Mouse (Mus musculus) bone marrow, adult 2 months (tissue): Measurements from ENCODE around the gene Bik. TPM values are rescaled to one million over a fixed set of nuclear protein-coding genes. Genes with fewer than 3 reads are reported as not detected.

Source experiments
- H3K27ac ChIP-seq: fragments of 200-500 bp; 2 replicates; pipeline ENCODE4 v1.5.1; 2012; ENCODE audit warnings: low read depth, mild to moderate bottlenecking, control low read depth, inconsistent platforms, low read length; ENCODE audit not compliant: control insufficient read depth, poor library complexity, insufficient read depth
- H3K4me1 ChIP-seq: fragments of 200-500 bp; 2 replicates; pipeline ENCODE4 v1.6.1; 2011; ENCODE audit warnings: low read length; ENCODE audit not compliant: control insufficient read depth, insufficient read depth
- H3K4me3 ChIP-seq: fragments of 200-500 bp; replicated peaks from 2 replicates; pipeline ENCODE3; 2011; ENCODE audit warnings: mild to moderate bottlenecking, low read depth, low read length, control low read depth; ENCODE audit not compliant: control insufficient read depth
- CTCF ChIP-seq: fragments of 200-500 bp; IDR thresholded peaks from 2 replicates; pipeline ENCODE4 v1.5.1; 2011; ENCODE audit warnings: low read length, control low read depth; ENCODE audit not compliant: control insufficient read depth, insufficient read depth
- POLR2A ChIP-seq: fragments of 200-500 bp; IDR thresholded peaks from 2 replicates; pipeline ENCODE4 v1.6.1; 2011; ENCODE audit warnings: low read depth, mild to moderate bottlenecking, control low read depth, low read length, borderline replicate concordance; ENCODE audit not compliant: control insufficient read depth
- WGBS: fragments of 180-500 bp; shearing (Covaris S2); methylation state at CpG from one replicate; pipeline ENCODE4 v1.1.7; 2018; 5-methylcytosine and 5-hydroxymethylcytosine counted together
- polyA plus RNA-seq: library from polyadenylated mRNA; stranded (reverse); fragments of >200 nt; gene quantifications from 2 replicates; pipeline ENCODE4 v1.2.4, GENCODE M21; 2011; ENCODE audit warnings: low replicate concordance; ENCODE audit not compliant: missing spikeins, insufficient read depth, insufficient read length

Gene Bik
- polyA plus RNA-seq, 1 experiment, result 3.3 TPM

- TF ChIP-seq CTCF (no peak), POLR2A (no peak)
- peaks cover 3% of the 10 kb centered on the region for H3K4me1 ChIP-seq
- no peak overlapping the region for H3K27ac ChIP-seq
- 68% methylated on average over 6 of the region's 6 CpGs for WGBS
- H3K4me3 ChIP-seq, result no peak overlapping the region
Measured at GRCm38 (mm10) chr15:83530688-83531087, 4.0 kb downstream of the Bik start.

GRCm38 (mm10) chr15:83531961-83532469 is 5.4 kb downstream of the Bik start:
- Histone ChIP-seq H3K4me3 (no peak overlapping the region), H3K27ac (no peak overlapping the region), H3K4me1 (peaks cover 1% of the 10 kb centered on the region; the same call in 1 of the 2 replicates)
- no peak for TF ChIP-seq POLR2A
- TF ChIP-seq CTCF, result peak; percentile 48
- 80% methylated on average over 5 of the region's 5 CpGs for WGBS

DNA sequence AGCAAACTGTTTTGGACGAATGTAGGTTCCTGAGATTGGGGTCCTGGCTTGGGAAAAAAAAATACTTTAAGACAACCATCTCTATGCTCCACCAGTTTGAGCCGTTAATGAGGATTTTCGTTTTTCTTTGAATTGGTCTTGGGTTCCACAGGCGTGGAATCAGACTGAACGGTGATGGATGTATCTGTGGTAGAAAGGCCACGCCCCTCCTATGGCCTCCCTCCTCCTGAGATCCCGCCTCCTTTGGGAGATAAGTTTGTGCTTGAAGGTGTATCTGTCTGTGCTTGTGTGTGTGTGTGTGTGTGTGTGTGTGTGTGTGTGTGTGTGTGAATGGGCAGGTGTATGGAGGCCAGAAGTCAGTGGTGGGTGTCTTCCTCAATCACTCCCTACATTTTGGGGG is 5.9 kb downstream of the Bik start:
- WGBS, result 65% methylated on average over 7 of the region's 7 CpGs
- H3K4me1 ChIP-seq, result 0 out of 2 replicates have a peak, but pooled peaks cover 1% of the 10 kb centered on the region

GRCm38 (mm10) chr15:83534960-83535889 is 8.6 kb downstream of the Bik start:
- TF ChIP-seq POLR2A (no peak), CTCF (no peak)
- 64% methylated on average over 17 of the region's 17 CpGs for WGBS
- H3K27ac ChIP-seq, result no peak overlapping the region
- H3K4me1 ChIP-seq, result 0 out of 2 replicates have a peak, but pooled peaks cover 1% of the 10 kb centered on the region
- no peak overlapping the region for H3K4me3 ChIP-seq

More for the DNA sequence above, 5.9 kb downstream of the Bik start:
- H3K27ac ChIP-seq, result no peak overlapping the region
- H3K4me3 ChIP-seq, result no peak overlapping the region
- TF ChIP-seq POLR2A (no peak), CTCF (no peak)

DNA sequence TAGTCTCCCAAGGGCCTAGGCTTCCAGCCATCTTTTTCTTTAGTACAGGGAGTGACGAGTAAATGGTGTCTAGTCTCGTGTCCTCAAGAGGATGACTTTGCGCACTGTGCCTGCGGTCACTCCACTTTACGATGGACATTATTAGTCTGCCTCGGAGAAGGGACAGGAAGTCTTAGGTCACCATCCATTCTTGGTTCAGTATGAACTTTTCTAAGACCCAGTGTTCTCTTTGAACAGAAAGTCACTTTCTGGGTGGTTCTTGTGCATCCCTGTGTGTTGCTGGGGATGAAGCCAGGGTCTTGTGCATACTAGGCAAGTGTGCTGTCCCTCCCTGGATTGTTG is 9.2 kb downstream of the Bik start:
- TF ChIP-seq POLR2A, result no peak
- Histone ChIP-seq H3K4me3 (no peak overlapping the region), H3K4me1 (0 out of 2 replicates have a peak, but pooled peaks cover 1% of the 10 kb centered on the region), H3K27ac (no peak overlapping the region)
- 75% methylated on average over 6 of the region's 6 CpGs for WGBS

DNA sequence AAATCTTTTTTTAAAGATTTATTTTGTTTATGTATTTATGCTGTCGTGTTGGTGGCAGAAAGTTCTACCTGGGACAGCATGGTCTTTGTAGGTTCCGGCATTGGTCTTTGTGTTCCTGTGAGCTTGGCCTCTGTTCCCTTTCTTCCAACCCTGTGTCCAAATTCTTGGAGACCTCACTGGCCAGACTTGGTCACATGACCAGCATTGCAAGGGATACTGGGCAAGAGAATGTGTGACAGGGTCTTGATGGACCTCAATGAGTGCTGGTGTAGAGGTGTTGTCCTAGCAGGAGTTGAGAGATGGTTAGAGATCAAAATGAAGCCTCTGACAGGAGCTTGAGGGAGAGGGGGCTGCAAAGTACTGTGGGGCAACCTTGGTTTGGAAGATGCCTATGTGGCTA is 12.2 kb downstream of the Bik start:
- no peak overlapping the region for H3K27ac ChIP-seq
- 0 out of 2 replicates have a peak, but pooled peaks cover 1% of the 10 kb centered on the region for H3K4me1 ChIP-seq
- no peak for TF ChIP-seq POLR2A
- TF ChIP-seq CTCF, result no peak
- no peak overlapping the region for H3K4me3 ChIP-seq
- WGBS, result 85% methylated on average over 2 of the region's 2 CpGs

GRCm38 (mm10) chr15:83539905-83540304 is 13.2 kb downstream of the Bik start:
- Histone ChIP-seq H3K4me3 (no peak overlapping the region), H3K4me1 (0 out of 2 replicates have a peak, but pooled peaks cover under 1% of the 10 kb centered on the region), H3K27ac (no peak overlapping the region)
- TF ChIP-seq POLR2A (no peak), CTCF (no peak)
- WGBS, result 12% methylated on average over 4 of the region's 4 CpGs

GRCm38 (mm10) chr15:83541647-83542287 is 15.1 kb downstream of the Bik start:
- WGBS, result 72% methylated on average over 9 of the region's 9 CpGs
- Histone ChIP-seq H3K27ac (no peak overlapping the region), H3K4me3 (no peak overlapping the region), H3K4me1 (no peaks in the 10 kb centered on the region)
- no peak for TF ChIP-seq CTCF
- TF ChIP-seq POLR2A, result no peak
